Mouse (Mus musculus): ENCODE results near the gene Tpst2. TPM values are rescaled to one million over a fixed set of nuclear protein-coding genes. Genes with fewer than 3 reads are reported as not detected.

The Tpst2 gene
- polyA plus RNA-seq, 1 experiment from 2014 or later, result 43.1 TPM

DNA sequence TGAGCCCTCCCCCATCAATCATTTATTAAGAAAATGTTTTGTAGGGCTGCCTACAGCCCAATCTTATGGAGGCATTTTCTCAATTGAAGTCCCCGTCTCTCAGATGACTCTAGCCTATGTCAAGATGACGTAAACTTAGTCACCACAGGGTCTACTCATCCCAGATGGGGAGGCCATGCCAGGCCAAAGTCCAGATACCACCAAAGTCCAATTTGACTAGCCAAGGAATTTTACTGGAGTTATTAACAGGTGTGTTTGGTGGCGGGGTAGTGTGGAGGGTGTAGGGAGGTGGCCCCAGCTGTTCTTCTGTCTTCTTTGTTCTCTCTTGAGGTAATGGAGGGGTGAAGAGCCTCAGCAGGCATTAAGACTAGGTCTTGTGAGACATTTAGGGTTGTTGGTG is 83.6 kb downstream of the Tpst2 start:
- Histone ChIP-seq H3K36me3 (0 out of 2 replicates have a peak, but pooled peaks cover 4% of the 10 kb centered on the region), H3K9ac (no peak overlapping the region), H3K27ac (no peak overlapping the region), H3K4me2 (replicated peaks) (no peak overlapping the region), H3K9me3 (no peaks in the 10 kb centered on the region), H3K27me3 (replicated peaks) (no peaks in the 10 kb centered on the region), H3K4me1 (replicated peaks) (no peaks in the 10 kb centered on the region), H3K4me3 (replicated peaks) (no peak overlapping the region)
- 82% methylated on average over 3 of the region's 3 CpGs for WGBS
- ATAC-seq, result peak; percentile 42

- Histone ChIP-seq H3K9ac (no peak overlapping the region), H3K4me2 (replicated peaks) (no peak overlapping the region), H3K36me3 (peaks cover 8% of the 10 kb centered on the region), H3K4me3 (replicated peaks) (no peak overlapping the region), H3K27ac (no peak overlapping the region), H3K4me1 (replicated peaks) (no peaks in the 10 kb centered on the region), H3K27me3 (replicated peaks) (no peaks in the 10 kb centered on the region), H3K9me3 (no peaks in the 10 kb centered on the region)
- WGBS, result 46% methylated on average over 10 of the region's 10 CpGs
- no peak for ATAC-seq
Observed at GRCm38 (mm10) chr5:112364184-112364797, 87.8 kb downstream of the Tpst2 start.

Other genes starting within 250 kb of the Tpst2 start
- gene Cryba4, start 24.2 kb upstream of the Tpst2 start, polyA plus RNA-seq (2015; fragmentation: Nextera tagmentation; extraction: Ambion mirVana), result 1.7 and 1.8 TPM in 2 replicates
- 1.9 and 2.4 TPM in 2 replicates for gene Crybb1, start 20.9 kb upstream of the Tpst2 start, polyA plus RNA-seq (2015; fragmentation: Nextera tagmentation; extraction: Ambion mirVana)
- 25.5 and 26.2 TPM in 2 replicates for gene Tfip11, start 49.7 kb downstream of the Tpst2 start, polyA plus RNA-seq (2015; fragmentation: Nextera tagmentation; extraction: Ambion mirVana)
- gene Srrd, start 66.3 kb downstream of the Tpst2 start, polyA plus RNA-seq (2015; fragmentation: Nextera tagmentation; extraction: Ambion mirVana), result 32.2 and 35.4 TPM in 2 replicates
- 38.7 and 41.8 TPM in 2 replicates for gene Hps4, start 66.4 kb downstream of the Tpst2 start, polyA plus RNA-seq (2015; fragmentation: Nextera tagmentation; extraction: Ambion mirVana)
- 0.16 and 0.23 TPM in 2 replicates for gene Gm6583, start 79.3 kb downstream of the Tpst2 start, polyA plus RNA-seq (2015; fragmentation: Nextera tagmentation; extraction: Ambion mirVana)
- 8.5 and 10.1 TPM in 2 replicates for gene Asphd2, start 118.2 kb downstream of the Tpst2 start, polyA plus RNA-seq (2015; fragmentation: Nextera tagmentation; extraction: Ambion mirVana)
- gene Gm6588, start 172.7 kb downstream of the Tpst2 start, polyA plus RNA-seq (2015; fragmentation: Nextera tagmentation; extraction: Ambion mirVana), result not detected in 2 replicates

Data from intestine, embryonic 15.5 days (tissue).